ENCODE assay signal across 25 mouse cellular contexts in the genomic region with DNA sequence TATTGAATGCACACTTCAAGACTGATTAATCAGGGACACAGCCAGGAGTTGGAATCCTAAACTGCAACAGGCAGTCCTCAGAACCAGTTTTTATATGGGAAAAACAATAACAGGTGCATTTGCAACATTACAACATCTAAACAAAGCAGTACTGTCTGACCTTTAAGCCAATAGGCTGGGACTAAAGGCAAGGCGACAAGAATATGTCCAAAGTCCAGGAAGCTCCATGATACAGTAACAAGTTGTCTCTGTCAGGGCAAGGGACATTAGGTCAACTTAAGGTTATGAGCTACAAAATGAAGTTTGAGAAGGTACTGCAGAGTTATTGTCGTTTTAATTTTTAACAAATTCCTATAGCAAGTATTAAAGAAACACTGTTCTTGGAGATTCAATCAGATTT. TPM values are rescaled to one million over a fixed set of nuclear protein-coding genes. Genes with fewer than 3 reads are reported as not detected.
DNase-seq lines count a peak whose midpoint lies in the region; ATAC-seq and TF ChIP-seq lines count a peak whose summit lies in the region.
"Had no signal": no experiment of that assay in that cellular context is flagged by ENCODE, and none has a peak within 500 bp of the region (broad histone marks: within the 10 kb centered on the region; RNA-seq: fewer than 3 reads in every experiment).

No protein-coding gene starts in this region.

- no peaks in the 10 kb centered on the region for H3K9me3 ChIP-seq in kidney, embryonic 14.5 days (ENCODE audit: control insufficient read depth, low read length)
- no peaks in the 10 kb centered on the region for H3K9me3 ChIP-seq in kidney, embryonic 16.5 days (ENCODE audit: low read length)
- H3K9me3 ChIP-seq: embryonic facial prominence, embryonic 13.5 days; embryonic facial prominence, embryonic 15.5 days; forebrain, embryonic 10.5 days; forebrain, embryonic 12.5 days had no signal

- DNase-seq in kidney, adult 2 months: peak; percentile 82
- DNase-seq in kidney, adult 9 months: peak; percentile 86
- no peak for DNase-seq in kidney, adult 18-20 months
- peak; percentile 38 for DNase-seq in kidney, postnatal 14 days
- DNase-seq: adrenal gland, adult 2 months; adrenal gland, postnatal 10 days; adrenal gland, postnatal 25 days; cerebellum, adult 11 months; cerebellum, adult 18-20 months; cerebellum, adult 8-10 months; cerebellum, adult 9-11 months; cerebellum, postnatal 14 days; cerebellum, postnatal 36 days; embryo, embryonic 11 days had no signal

- peak overlapping the region; percentile 74 for H3K27ac ChIP-seq in kidney, adult 2 months (ENCODE audit: insufficient read depth, low read depth, low read length)
- H3K27ac ChIP-seq in kidney, embryonic 14.5 days (ENCODE audit: low read depth, low read length): no peak overlapping the region
- H3K27ac ChIP-seq in kidney, embryonic 16.5 days (ENCODE audit: low read length): no peak overlapping the region
- H3K27ac ChIP-seq: embryonic facial prominence, embryonic 13.5 days; embryonic facial prominence, embryonic 15.5 days; forebrain, embryonic 10.5 days; forebrain, embryonic 12.5 days had no signal

- TF ChIP-seq CTCF in kidney, adult 2 months (conservative IDR thresholded peaks at IDR 0.05; ENCODE audit: insufficient read depth, insufficient read length, low read depth, low read length): no peak

- TF ChIP-seq POLR2A in kidney, adult 2 months (IDR thresholded peaks at IDR 0.05; ENCODE audit: low read depth, low read length): no peak

- peaks cover 14% of the 10 kb centered on the region for H3K4me1 ChIP-seq in kidney, adult 2 months (ENCODE audit: control insufficient read depth, insufficient read depth, low read length)
- H3K4me1 ChIP-seq in kidney, embryonic 14.5 days (ENCODE audit: control insufficient read depth, insufficient read depth, low read length): no peaks in the 10 kb centered on the region
- H3K4me1 ChIP-seq in kidney, embryonic 16.5 days (ENCODE audit: insufficient read depth, low read length): no peaks in the 10 kb centered on the region
- H3K4me1 ChIP-seq: embryonic facial prominence, embryonic 13.5 days; embryonic facial prominence, embryonic 15.5 days; forebrain, embryonic 10.5 days; forebrain, embryonic 12.5 days had no signal

- H3K4me2 ChIP-seq in kidney, embryonic 14.5 days (replicated peaks; ENCODE audit: low read depth, low read length): no peak overlapping the region
- H3K4me2 ChIP-seq in kidney, embryonic 16.5 days (replicated peaks; ENCODE audit: low read depth, low read length): no peak overlapping the region
- H3K4me2 ChIP-seq: embryonic facial prominence, embryonic 13.5 days; embryonic facial prominence, embryonic 15.5 days; forebrain, embryonic 12.5 days had no signal

- no peaks in the 10 kb centered on the region for H3K36me3 ChIP-seq in kidney, adult 2 months (ENCODE audit: control insufficient read depth, insufficient read depth, low read length)
- H3K36me3 ChIP-seq in kidney, embryonic 14.5 days (ENCODE audit: control insufficient read depth, insufficient read depth, low read length): no peaks in the 10 kb centered on the region
- H3K36me3 ChIP-seq in kidney, embryonic 16.5 days (ENCODE audit: insufficient read depth, low read length): no peaks in the 10 kb centered on the region
- H3K36me3 ChIP-seq: embryonic facial prominence, embryonic 13.5 days; embryonic facial prominence, embryonic 15.5 days; forebrain, embryonic 10.5 days; forebrain, embryonic 12.5 days had no signal

- no peak overlapping the region for H3K9ac ChIP-seq in kidney, embryonic 14.5 days (ENCODE audit: low read depth, low read length)
- no peak overlapping the region for H3K9ac ChIP-seq in kidney, embryonic 16.5 days (replicated peaks; ENCODE audit: low read length)
- H3K9ac ChIP-seq: embryonic facial prominence, embryonic 13.5 days; embryonic facial prominence, embryonic 15.5 days; forebrain, embryonic 12.5 days had no signal

- 44% methylated on average over 2 of the region's 2 CpGs for WGBS in kidney, adult 2 months
- WGBS in kidney, embryonic 14.5 days: 77% methylated on average over 2 of the region's 2 CpGs
- 71% methylated on average over 2 of the region's 2 CpGs for WGBS in kidney, embryonic 16.5 days

- no peak for ATAC-seq in kidney, embryonic 14.5 days (ENCODE audit: low FRiP score, low TSS enrichment)
- no peak for ATAC-seq in kidney, embryonic 16.5 days (ENCODE audit: low FRiP score, low TSS enrichment)
- ATAC-seq: forebrain, embryonic 14.5 days had no signal

- H3K4me3 ChIP-seq in kidney, adult 2 months (ENCODE audit: insufficient read depth, low read depth, low read length): no peak overlapping the region
- no peak overlapping the region for H3K4me3 ChIP-seq in kidney, embryonic 14.5 days (ENCODE audit: low read length)
- H3K4me3 ChIP-seq in kidney, embryonic 16.5 days (ENCODE audit: low read length): no peak overlapping the region
- H3K4me3 ChIP-seq: embryonic facial prominence, embryonic 13.5 days; embryonic facial prominence, embryonic 15.5 days; erythroblast, embryonic 14.5 days; forebrain, embryonic 10.5 days; forebrain, embryonic 12.5 days had no signal

- H3K27me3 ChIP-seq in kidney, adult 2 months (replicated peaks; ENCODE audit: control insufficient read depth, insufficient read depth, low read length): no peaks in the 10 kb centered on the region
- H3K27me3 ChIP-seq in kidney, embryonic 14.5 days (ENCODE audit: control insufficient read depth, insufficient read depth, low read length): no peaks in the 10 kb centered on the region
- H3K27me3 ChIP-seq in kidney, embryonic 16.5 days (ENCODE audit: insufficient read depth, low read length): no peaks in the 10 kb centered on the region
- H3K27me3 ChIP-seq: embryonic facial prominence, embryonic 13.5 days; embryonic facial prominence, embryonic 15.5 days; forebrain, embryonic 12.5 days had no signal

RNA-seq across cellular contexts. Expression of a gene that starts 12.9 kb away (rescaled TPM):
- polyA plus RNA-seq in kidney, adult 2 months (2012; rRNA removed): not detected in 2 replicates
- not detected in 2 replicates for polyA plus RNA-seq in kidney, embryonic 14.5 days (2014; fragmentation: Nextera tagmentation; extraction: Ambion mirVana)
- polyA plus RNA-seq in kidney, embryonic 16.5 days (2015; fragmentation: Nextera tagmentation; extraction: Ambion mirVana): 1.7 and 2.1 TPM in 2 replicates
- polyA plus RNA-seq: adrenal gland, adult 2 months; brain, embryonic 14.5 days; C2C12; embryonic facial prominence, embryonic 11.5 days; embryonic facial prominence, embryonic 13.5 days; embryonic facial prominence, embryonic 15.5 days; erythroblast, embryonic 14.5 days; forebrain, embryonic 10.5 days; forebrain, embryonic 12.5 days; forebrain, embryonic 14.5 days had no signal

RNA-seq across cellular contexts. Expression of a gene that starts 15.6 kb away (rescaled TPM):
- polyA plus RNA-seq in kidney, adult 2 months (2012; rRNA removed): 1,887 and 3,432 TPM in 2 replicates
- polyA plus RNA-seq in kidney, embryonic 14.5 days (2014; fragmentation: Nextera tagmentation; extraction: Ambion mirVana): 7.0 and 13.7 TPM in 2 replicates
- 91.7 and 92.7 TPM in 2 replicates for polyA plus RNA-seq in kidney, embryonic 16.5 days (2015; fragmentation: Nextera tagmentation; extraction: Ambion mirVana)
- polyA plus RNA-seq: adrenal gland, adult 2 months; erythroblast, embryonic 14.5 days had no signal

Comparison
In these comparisons a context has a peak if more than half of its experiments do, and no peak if none do; other contexts are left out.
1. RNA of a gene that starts 15.6 kb away (polyA plus RNA-seq): 1,887 to 3,432 TPM in kidney, adult 2 months; 91.7 to 92.7 TPM in kidney, embryonic 16.5 days and 7.0 to 13.7 TPM in kidney, embryonic 14.5 days; every median in the first group is over 10 times any median in the second.